Mouse (Mus musculus) kidney, adult 2 months (tissue): ENCODE results near the gene Ptprd.

ENCODE experiments used
- CTCF ChIP-seq: fragments of 200-500 bp; conservative IDR thresholded peaks from 2 replicates; pipeline ENCODE4 v1.5.1; 2011; ENCODE audit warnings: low read depth, mild to moderate bottlenecking, control low read depth, low read length, moderate library complexity, mixed read lengths; ENCODE audit not compliant: insufficient read depth, insufficient read length
- POLR2A ChIP-seq: fragments of 200-500 bp; IDR thresholded peaks from one replicate; pipeline ENCODE4 v1.6.1; 2011; ENCODE audit warnings: low read depth, low read length, control low read depth

GRCm38 (mm10) chr4:76262727-76263126 is 1949.0 kb downstream of the Ptprd start:
- TF ChIP-seq POLR2A, result no peak
- TF ChIP-seq CTCF, result no peak
